Mouse (Mus musculus): ENCODE measurements at regions not wholly inside any gene's neighbourhood (a gene's known extent, or its start where the extent isn't known, plus 50 kb on each side); places are given as distances from the start of the nearest gene placed in this dataset.

GRCm38 (mm10) chr13:44468963-44469674 is 260.2 kb upstream of the Jarid2 start:
- peaks cover 5% of the 10 kb centered on the region; the same call in 1 of the 2 replicates for H3K4me1 ChIP-seq (replicated peaks; ENCODE audit: control insufficient read depth, insufficient read depth, low read length)

DNA sequence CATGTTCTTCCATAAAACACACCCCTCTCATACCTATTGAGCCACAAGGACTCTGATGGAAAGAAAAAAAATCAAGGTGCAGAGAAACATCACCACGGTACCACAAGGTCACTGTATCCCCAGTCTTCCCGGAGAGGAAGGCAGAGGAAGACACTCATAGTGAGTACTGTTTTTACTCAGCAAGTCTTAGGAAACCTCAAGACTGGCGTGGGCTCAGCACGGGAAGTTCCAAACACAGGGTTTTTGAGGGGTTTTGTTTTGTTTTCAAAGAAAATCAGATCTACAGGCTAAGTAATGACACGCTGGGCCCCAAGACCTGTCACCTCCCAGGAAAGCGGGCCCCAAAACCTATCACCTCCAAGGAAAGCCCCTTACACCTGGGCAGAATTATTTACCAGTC is 259.6 kb upstream of the Jarid2 start:
- Histone ChIP-seq H3K4me1 (replicated peaks; ENCODE audit: control insufficient read depth, insufficient read depth, low read length) (peaks cover 5% of the 10 kb centered on the region; the same call in 1 of the 2 replicates), H3K9ac (no peak overlapping the region), H3K4me3 (replicated peaks; ENCODE audit: low read length) (no peak overlapping the region), H3K36me3 (replicated peaks; ENCODE audit: control insufficient read depth, insufficient read depth) (no peaks in the 10 kb centered on the region), H3K27me3 (ENCODE audit: control insufficient read depth, insufficient read depth, low read length) (no peaks in the 10 kb centered on the region; the same call in 1 of the 2 replicates), H3K27ac (no peak overlapping the region), H3K4me2 (replicated peaks) (no peak overlapping the region), H3K9me3 (ENCODE audit: control insufficient read depth, low read length) (no peaks in the 10 kb centered on the region)
- WGBS: 90% methylated on average over 6 of the region's 6 CpGs
- DNase-seq (ENCODE audit: low spot score) (no peak), ATAC-seq (ENCODE audit: low FRiP score) (no peak)

More at GRCm38 (mm10) chr13:44468963-44469674, 260.2 kb upstream of the Jarid2 start:
- Histone ChIP-seq H3K36me3 (replicated peaks; ENCODE audit: control insufficient read depth, insufficient read depth) (no peaks in the 10 kb centered on the region), H3K27ac (no peak overlapping the region), H3K4me2 (replicated peaks) (no peak overlapping the region), H3K4me3 (replicated peaks; ENCODE audit: low read length) (no peak overlapping the region), H3K27me3 (ENCODE audit: control insufficient read depth, insufficient read depth, low read length) (no peaks in the 10 kb centered on the region; the same call in 1 of the 2 replicates), H3K9me3 (ENCODE audit: control insufficient read depth, low read length) (no peaks in the 10 kb centered on the region), H3K9ac (no peak overlapping the region)
- no peak for DNase-seq (ENCODE audit: low spot score)
- WGBS: 68% methylated on average over 14 of the region's 14 CpGs
- ATAC-seq (ENCODE audit: low FRiP score): no peak

GRCm38 (mm10) chr13:44473200-44473599 is 256.1 kb upstream of the Jarid2 start:
- Histone ChIP-seq H3K36me3 (replicated peaks; ENCODE audit: control insufficient read depth, insufficient read depth) (no peaks in the 10 kb centered on the region), H3K9me3 (ENCODE audit: control insufficient read depth, low read length) (no peaks in the 10 kb centered on the region), H3K4me3 (replicated peaks; ENCODE audit: low read length) (no peak overlapping the region), H3K4me1 (replicated peaks; ENCODE audit: control insufficient read depth, insufficient read depth, low read length) (peaks cover 5% of the 10 kb centered on the region; the same call in 1 of the 2 replicates), H3K4me2 (replicated peaks) (no peak overlapping the region), H3K27ac (no peak overlapping the region), H3K27me3 (ENCODE audit: control insufficient read depth, insufficient read depth, low read length) (no peaks in the 10 kb centered on the region), H3K9ac (no peak overlapping the region)
- WGBS: 28% methylated on average over 6 of the region's 6 CpGs
- DNase-seq (ENCODE audit: low spot score): peak; percentile 41
- no peak for ATAC-seq (ENCODE audit: low FRiP score)

GRCm38 (mm10) chr13:44476901-44477300 is 252.4 kb upstream of the Jarid2 start:
- Histone ChIP-seq H3K4me1 (replicated peaks; ENCODE audit: control insufficient read depth, insufficient read depth, low read length) (peaks cover 5% of the 10 kb centered on the region; the same call in 1 of the 2 replicates), H3K4me3 (replicated peaks; ENCODE audit: low read length) (no peak overlapping the region)
- no peak for DNase-seq (ENCODE audit: low spot score)

GRCm38 (mm10) chr13:44480128-44480527 is 249.1 kb upstream of the Jarid2 start:
- Histone ChIP-seq H3K27ac (no peak overlapping the region), H3K36me3 (replicated peaks; ENCODE audit: control insufficient read depth, insufficient read depth) (no peaks in the 10 kb centered on the region), H3K27me3 (ENCODE audit: control insufficient read depth, insufficient read depth, low read length) (no peaks in the 10 kb centered on the region), H3K4me3 (replicated peaks; ENCODE audit: low read length) (no peak overlapping the region), H3K9ac (no peak overlapping the region), H3K4me1 (replicated peaks; ENCODE audit: control insufficient read depth, insufficient read depth, low read length) (no peaks in the 10 kb centered on the region), H3K4me2 (replicated peaks) (no peak overlapping the region), H3K9me3 (ENCODE audit: control insufficient read depth, low read length) (no peaks in the 10 kb centered on the region)
- DNase-seq (ENCODE audit: low spot score) (no peak), ATAC-seq (ENCODE audit: low FRiP score) (no peak)
- WGBS: 90% methylated on average over 7 of the region's 7 CpGs

More at GRCm38 (mm10) chr13:44476901-44477300, 252.4 kb upstream of the Jarid2 start:
- H3K9me3 ChIP-seq (ENCODE audit: control insufficient read depth, low read length): no peaks in the 10 kb centered on the region
- WGBS: 43% methylated on average over 8 of the region's 8 CpGs
- no peak for ATAC-seq (ENCODE audit: low FRiP score)
- no peaks in the 10 kb centered on the region for H3K27me3 ChIP-seq (ENCODE audit: control insufficient read depth, insufficient read depth, low read length)
- no peak overlapping the region for H3K4me2 ChIP-seq (replicated peaks)
- no peak overlapping the region for H3K9ac ChIP-seq
- H3K36me3 ChIP-seq (replicated peaks; ENCODE audit: control insufficient read depth, insufficient read depth): no peaks in the 10 kb centered on the region
- no peak overlapping the region for H3K27ac ChIP-seq

DNA sequence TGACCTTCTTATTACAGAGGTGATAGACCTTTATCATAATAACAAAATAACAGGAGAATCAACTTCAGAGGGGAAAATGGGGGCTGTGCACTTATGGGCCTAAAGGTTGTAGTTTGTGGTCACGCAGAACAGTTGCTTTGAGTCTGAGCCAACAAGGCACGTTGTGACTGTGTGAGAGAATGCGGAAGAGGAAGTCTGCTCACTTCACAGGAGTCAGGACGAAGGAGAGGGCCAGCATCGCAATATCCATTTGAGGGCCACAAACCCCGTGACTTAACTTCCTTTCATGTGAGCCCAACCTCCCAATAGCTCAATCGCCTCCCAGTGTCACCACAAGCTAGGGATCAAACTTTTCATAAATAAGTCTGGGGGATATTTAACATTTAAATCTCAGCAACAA is 246.6 kb upstream of the Jarid2 start:
- WGBS: 92% methylated on average over 7 of the region's 7 CpGs
- no peak for ATAC-seq (ENCODE audit: low FRiP score)
- no peak for DNase-seq (ENCODE audit: low spot score)

DNA sequence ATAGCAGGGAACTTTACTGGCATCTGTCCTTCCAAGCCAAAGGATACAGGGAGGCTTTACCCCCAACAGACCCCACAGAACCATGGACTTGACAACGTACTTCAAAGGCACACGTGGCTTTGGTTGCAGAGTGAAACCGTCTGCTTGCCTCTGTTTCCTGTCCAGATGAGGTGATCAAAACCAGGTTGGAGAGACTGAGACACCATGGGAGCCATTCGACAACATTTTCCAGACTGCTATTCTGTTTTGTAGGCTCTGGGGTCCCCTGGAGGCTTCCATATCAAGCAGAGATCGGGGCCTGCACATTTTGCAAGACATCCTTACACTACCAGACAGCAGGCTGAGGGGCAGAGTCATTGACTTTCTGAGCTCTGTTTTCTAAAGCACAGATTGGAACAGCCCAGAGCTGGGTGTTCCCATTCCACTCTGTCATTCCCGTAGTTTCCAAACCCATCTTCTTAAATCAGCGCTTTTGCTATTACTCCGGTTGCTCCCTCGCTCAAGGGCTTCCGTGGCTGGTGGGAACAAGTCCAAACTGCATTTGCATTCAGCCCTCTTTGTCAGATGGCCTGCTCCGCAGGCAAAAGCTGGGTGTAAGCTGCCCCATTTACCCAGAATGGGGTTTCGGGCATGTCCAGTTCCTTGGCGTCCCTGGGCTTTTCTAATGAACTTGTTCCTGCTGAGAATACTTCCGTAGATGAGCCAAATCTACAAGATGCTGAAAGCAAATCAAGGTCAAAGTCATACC is 244.5 kb upstream of the Jarid2 start:
- Histone ChIP-seq H3K27ac (no peak overlapping the region), H3K4me2 (replicated peaks) (no peak overlapping the region), H3K36me3 (replicated peaks; ENCODE audit: control insufficient read depth, insufficient read depth) (no peaks in the 10 kb centered on the region), H3K4me1 (replicated peaks; ENCODE audit: control insufficient read depth, insufficient read depth, low read length) (no peaks in the 10 kb centered on the region), H3K9ac (no peak overlapping the region), H3K27me3 (ENCODE audit: control insufficient read depth, insufficient read depth, low read length) (no peaks in the 10 kb centered on the region), H3K9me3 (ENCODE audit: control insufficient read depth, low read length) (no peaks in the 10 kb centered on the region), H3K4me3 (replicated peaks; ENCODE audit: low read length) (no peak overlapping the region)
- no peak for ATAC-seq (ENCODE audit: low FRiP score)
- no peak for DNase-seq (ENCODE audit: low spot score)
- WGBS: 64% methylated on average over 14 of the region's 14 CpGs

More for the DNA sequence above, 246.6 kb upstream of the Jarid2 start:
- no peaks in the 10 kb centered on the region for H3K27me3 ChIP-seq (ENCODE audit: control insufficient read depth, insufficient read depth, low read length)
- no peak overlapping the region for H3K9ac ChIP-seq
- H3K36me3 ChIP-seq (replicated peaks; ENCODE audit: control insufficient read depth, insufficient read depth): no peaks in the 10 kb centered on the region
- no peak overlapping the region for H3K27ac ChIP-seq
- H3K4me3 ChIP-seq (replicated peaks; ENCODE audit: low read length): no peak overlapping the region
- H3K4me1 ChIP-seq (replicated peaks; ENCODE audit: control insufficient read depth, insufficient read depth, low read length): no peaks in the 10 kb centered on the region
- no peaks in the 10 kb centered on the region for H3K9me3 ChIP-seq (ENCODE audit: control insufficient read depth, low read length)
- no peak overlapping the region for H3K4me2 ChIP-seq (replicated peaks)

DNA sequence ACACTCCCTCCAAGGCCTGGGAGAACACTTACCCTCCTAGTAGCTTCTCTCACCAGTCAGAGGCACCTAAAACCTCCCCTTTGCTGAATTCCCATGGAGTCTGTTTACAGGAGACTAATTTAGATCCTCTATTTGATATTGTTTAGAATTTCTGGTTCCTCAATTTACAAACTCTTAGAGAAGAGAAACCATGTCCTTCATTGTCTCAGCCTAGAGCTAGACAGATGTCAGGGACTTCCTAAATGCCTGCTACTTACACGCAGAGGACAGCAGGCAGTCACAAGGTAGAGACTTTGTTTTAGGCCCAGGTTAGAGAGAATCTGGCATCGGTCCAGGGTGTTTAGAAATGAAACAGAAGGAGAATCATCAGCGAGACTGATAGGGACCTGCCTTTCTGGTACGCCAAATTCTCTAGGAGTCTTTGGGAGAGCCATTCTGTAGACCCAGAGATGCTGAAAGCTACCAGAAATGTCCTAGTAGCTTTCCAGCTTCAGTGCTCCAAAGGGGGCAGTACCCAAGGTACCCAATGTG is 238.3 kb upstream of the Jarid2 start:
- Histone ChIP-seq H3K36me3 (replicated peaks; ENCODE audit: control insufficient read depth, insufficient read depth) (no peaks in the 10 kb centered on the region), H3K4me1 (replicated peaks; ENCODE audit: control insufficient read depth, insufficient read depth, low read length) (no peaks in the 10 kb centered on the region), H3K4me3 (replicated peaks; ENCODE audit: low read length) (no peak overlapping the region), H3K9ac (no peak overlapping the region), H3K9me3 (ENCODE audit: control insufficient read depth, low read length) (no peaks in the 10 kb centered on the region), H3K4me2 (replicated peaks) (no peak overlapping the region), H3K27ac (no peak overlapping the region), H3K27me3 (ENCODE audit: control insufficient read depth, insufficient read depth, low read length) (no peaks in the 10 kb centered on the region)
- DNase-seq (ENCODE audit: low spot score) (no peak), ATAC-seq (ENCODE audit: low FRiP score) (no peak)
- 78% methylated on average over 4 of the region's 4 CpGs for WGBS

DNA sequence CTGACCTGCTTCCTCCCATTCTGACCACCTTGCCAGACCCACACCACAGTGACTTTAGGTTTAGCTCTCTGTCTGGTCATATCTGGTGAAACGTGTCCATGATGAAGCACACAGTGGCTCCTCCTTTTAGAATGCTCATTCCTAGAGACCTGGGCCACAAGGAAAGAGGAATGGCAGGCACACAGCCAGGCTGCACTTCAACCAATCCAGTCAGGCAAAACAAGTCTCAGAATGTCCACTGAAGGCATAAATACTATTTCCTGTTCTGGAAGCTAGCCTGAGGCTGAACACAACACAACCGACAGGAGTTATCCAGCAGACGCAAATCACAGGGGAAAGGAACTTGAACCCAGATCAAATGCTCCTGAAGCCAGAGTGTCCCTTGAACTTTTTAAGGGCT is 235.4 kb upstream of the Jarid2 start:
- no peaks in the 10 kb centered on the region for H3K27me3 ChIP-seq (ENCODE audit: control insufficient read depth, insufficient read depth, low read length)
- H3K27ac ChIP-seq: no peak overlapping the region
- DNase-seq (ENCODE audit: low spot score) (no peak), ATAC-seq (ENCODE audit: low FRiP score) (no peak)
- no peaks in the 10 kb centered on the region for H3K36me3 ChIP-seq (replicated peaks; ENCODE audit: control insufficient read depth, insufficient read depth)
- H3K4me3 ChIP-seq (replicated peaks; ENCODE audit: low read length): no peak overlapping the region
- no peak overlapping the region for H3K9ac ChIP-seq
- 81% methylated on average over 3 of the region's 3 CpGs for WGBS
- H3K9me3 ChIP-seq (ENCODE audit: control insufficient read depth, low read length): no peaks in the 10 kb centered on the region
- no peak overlapping the region for H3K4me2 ChIP-seq (replicated peaks)
- no peaks in the 10 kb centered on the region for H3K4me1 ChIP-seq (replicated peaks; ENCODE audit: control insufficient read depth, insufficient read depth, low read length)
